Mouse (Mus musculus) liver, postnatal 0 days (tissue): ENCODE measurements around the gene Atp10b.

Source experiments
- CTCF ChIP-seq: sonication (generic); IDR thresholded peaks from 2 replicates; pipeline ENCODE4 v1.5.1; 2016; ENCODE audit warnings: antibody characterized with exemption, low read depth
- EP300 ChIP-seq: IDR thresholded peaks from 2 replicates; pipeline ENCODE4 v1.6.1; 2016; ENCODE audit warnings: antibody characterized with exemption, low read depth, mild to moderate bottlenecking

DNA sequence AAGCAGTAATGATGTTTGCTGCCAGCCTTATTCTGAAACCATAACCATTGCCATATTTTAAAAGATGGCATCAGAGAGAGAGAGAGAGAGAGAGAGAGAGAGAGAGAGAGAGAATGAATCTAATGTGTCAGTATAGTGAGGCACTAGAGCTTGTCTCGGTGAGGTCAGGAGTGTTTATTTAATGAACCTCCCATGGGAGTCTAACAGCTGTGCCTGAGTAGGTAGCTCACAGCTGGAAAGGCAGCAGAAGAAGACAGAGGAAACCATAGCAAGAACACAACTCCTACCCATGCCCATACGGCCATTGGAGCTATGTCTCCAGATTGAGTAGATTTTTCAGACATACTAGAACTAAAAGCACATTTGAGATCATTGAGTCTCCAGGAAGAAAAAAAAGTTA, 49.1 kb downstream of the Atp10b start:
- TF ChIP-seq CTCF (no peak), EP300 (no peak)
